Mouse (Mus musculus): ENCODE measurements around the gene Itpr2. TPM values are rescaled to one million over a fixed set of nuclear protein-coding genes. Genes with fewer than 3 reads are reported as not detected.

Itpr2 gene
- polyA plus RNA-seq, 1 experiment from 2014 or later: 7.5 TPM

DNA sequence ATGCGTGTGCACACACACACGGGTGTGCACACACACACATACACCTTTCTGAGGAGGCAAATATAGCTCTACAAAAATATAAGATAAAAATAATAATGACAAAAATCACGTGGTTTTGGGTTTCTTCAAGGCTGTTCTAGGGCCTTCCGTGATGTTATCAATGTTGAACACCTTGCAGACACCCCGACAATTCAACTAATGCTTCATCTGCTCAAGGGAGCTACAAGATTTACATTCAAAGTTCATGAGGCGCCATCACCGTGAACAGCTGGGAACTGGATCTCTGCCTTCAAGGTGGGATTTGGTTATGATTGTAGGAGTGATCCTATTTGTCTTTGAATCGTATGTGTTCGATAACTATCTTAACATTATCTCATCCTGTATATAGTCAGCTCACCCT is 166.8 kb downstream of the Itpr2 start:
- H3K4me2 ChIP-seq (ENCODE audit: low read depth, low read length): no peak overlapping the region
- no peak for ATAC-seq (ENCODE audit: low read depth)
- no peaks in the 10 kb centered on the region for H3K9me3 ChIP-seq (replicated peaks; ENCODE audit: control insufficient read depth, low read length)
- 60% methylated on average over 9 of the region's 9 CpGs for WGBS (ENCODE audit: insufficient replicate concordance)
- H3K4me1 ChIP-seq (ENCODE audit: control insufficient read depth, low read depth, low read length): no peaks in the 10 kb centered on the region
- H3K4me3 ChIP-seq (ENCODE audit: low read depth, low read length): no peak overlapping the region
- H3K9ac ChIP-seq (ENCODE audit: low read depth, low read length): no peak overlapping the region
- H3K36me3 ChIP-seq (ENCODE audit: control insufficient read depth, insufficient read depth): no peaks in the 10 kb centered on the region
- no peaks in the 10 kb centered on the region for H3K27me3 ChIP-seq (ENCODE audit: control insufficient read depth, insufficient read depth, low read depth, low read length)
- no peak overlapping the region for H3K27ac ChIP-seq (ENCODE audit: low read length)

DNA sequence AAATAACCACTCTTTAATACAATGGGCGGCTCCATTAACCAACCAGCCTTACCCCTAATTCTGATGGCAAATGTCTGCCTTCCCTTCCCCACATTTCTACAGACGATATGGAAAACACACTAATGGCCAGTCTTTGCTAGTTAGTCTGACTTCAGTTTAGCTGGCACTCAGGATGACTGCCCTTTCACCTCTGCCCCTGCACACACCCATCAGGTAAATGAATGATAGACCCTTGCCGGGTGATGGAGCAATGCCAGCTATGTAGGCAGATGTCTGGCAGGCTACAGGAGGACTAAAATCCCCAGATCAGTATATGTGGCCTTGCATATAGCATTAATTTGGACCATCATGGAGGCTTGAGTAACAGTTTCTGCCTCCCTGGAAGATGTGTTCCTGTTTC is 168.5 kb downstream of the Itpr2 start:
- Histone ChIP-seq H3K4me2 (ENCODE audit: low read depth, low read length) (no peak overlapping the region), H3K4me1 (ENCODE audit: control insufficient read depth, low read depth, low read length) (no peaks in the 10 kb centered on the region), H3K9me3 (replicated peaks; ENCODE audit: control insufficient read depth, low read length) (no peaks in the 10 kb centered on the region), H3K9ac (ENCODE audit: low read depth, low read length) (no peak overlapping the region), H3K36me3 (ENCODE audit: control insufficient read depth, insufficient read depth) (no peaks in the 10 kb centered on the region), H3K4me3 (ENCODE audit: low read depth, low read length) (no peak overlapping the region), H3K27ac (ENCODE audit: low read length) (no peak overlapping the region), H3K27me3 (ENCODE audit: control insufficient read depth, insufficient read depth, low read depth, low read length) (no peaks in the 10 kb centered on the region)
- peak; percentile 66 for ATAC-seq (ENCODE audit: low read depth)
- WGBS (ENCODE audit: insufficient replicate concordance): 59% methylated on average over 3 of the region's 3 CpGs

DNA sequence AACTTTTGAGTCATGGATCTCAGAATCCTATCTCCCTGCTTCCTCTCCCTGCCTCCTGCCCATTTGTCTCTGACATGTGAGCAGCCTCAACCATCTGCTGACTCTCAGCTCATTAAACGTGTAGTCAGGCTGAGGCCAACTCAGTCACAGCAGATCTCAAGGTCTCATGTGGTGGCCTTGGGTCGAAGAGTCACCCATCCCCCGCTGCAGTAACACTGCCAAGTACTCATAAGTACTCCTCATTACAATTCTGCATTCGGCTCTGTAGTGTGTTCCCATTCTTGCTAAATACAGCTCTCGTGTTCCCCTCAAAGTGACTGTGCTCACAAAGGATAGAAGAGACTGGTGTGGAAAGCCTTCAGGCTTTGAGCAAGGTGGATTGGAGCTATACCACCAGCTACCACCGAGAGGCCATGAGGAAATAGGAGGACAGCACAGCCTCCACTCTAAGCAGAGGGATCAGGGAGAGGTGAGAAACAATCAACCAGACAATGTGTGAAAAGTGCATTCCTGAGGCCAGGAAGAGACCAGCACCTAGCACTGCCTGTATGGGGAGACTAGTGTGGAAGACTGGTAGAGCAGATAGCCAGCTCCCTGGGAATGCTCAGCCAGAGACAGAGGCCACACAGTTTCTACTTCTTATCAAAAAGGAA is 170.9 kb downstream of the Itpr2 start:
- Histone ChIP-seq H3K27ac (ENCODE audit: low read length) (no peak overlapping the region), H3K9ac (ENCODE audit: low read depth, low read length) (no peak overlapping the region), H3K4me3 (ENCODE audit: low read depth, low read length) (no peak overlapping the region), H3K4me1 (ENCODE audit: control insufficient read depth, low read depth, low read length) (no peaks in the 10 kb centered on the region), H3K4me2 (ENCODE audit: low read depth, low read length) (no peak overlapping the region), H3K36me3 (ENCODE audit: control insufficient read depth, insufficient read depth) (peaks cover 3% of the 10 kb centered on the region), H3K27me3 (ENCODE audit: control insufficient read depth, insufficient read depth, low read depth, low read length) (no peaks in the 10 kb centered on the region), H3K9me3 (replicated peaks; ENCODE audit: control insufficient read depth, low read length) (no peaks in the 10 kb centered on the region)
- 49% methylated on average over 6 of the region's 6 CpGs for WGBS (ENCODE audit: insufficient replicate concordance)
- ATAC-seq (ENCODE audit: low read depth): no peak

DNA sequence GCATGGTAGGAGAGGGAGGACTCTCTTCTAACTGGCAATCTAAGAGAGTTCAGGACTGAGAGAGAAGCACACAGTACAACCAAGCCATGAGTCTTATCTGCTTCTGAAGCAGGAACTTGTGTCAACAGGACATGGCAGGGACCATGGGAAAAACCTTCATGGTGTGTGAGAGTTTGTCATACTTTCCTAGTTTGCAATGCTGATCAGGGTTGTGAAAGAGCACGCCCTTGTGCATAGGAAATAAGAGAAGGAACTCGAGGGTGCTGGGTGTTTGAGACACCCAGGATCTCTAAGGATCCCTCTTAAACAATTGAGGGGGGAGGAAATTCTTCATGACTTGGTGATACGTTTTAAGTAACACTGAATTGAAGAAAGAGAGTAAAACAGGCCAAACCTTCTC is 172.9 kb downstream of the Itpr2 start:
- Histone ChIP-seq H3K9ac (ENCODE audit: low read depth, low read length) (no peak overlapping the region), H3K27me3 (ENCODE audit: control insufficient read depth, insufficient read depth, low read depth, low read length) (no peaks in the 10 kb centered on the region), H3K4me2 (ENCODE audit: low read depth, low read length) (no peak overlapping the region), H3K4me3 (ENCODE audit: low read depth, low read length) (no peak overlapping the region), H3K9me3 (replicated peaks; ENCODE audit: control insufficient read depth, low read length) (no peaks in the 10 kb centered on the region), H3K36me3 (ENCODE audit: control insufficient read depth, insufficient read depth) (peaks cover 3% of the 10 kb centered on the region), H3K4me1 (ENCODE audit: control insufficient read depth, low read depth, low read length) (no peaks in the 10 kb centered on the region), H3K27ac (ENCODE audit: low read length) (no peak overlapping the region)
- 39% methylated on average over 3 of the region's 3 CpGs for WGBS (ENCODE audit: insufficient replicate concordance)
- ATAC-seq (ENCODE audit: low read depth): no peak

DNA sequence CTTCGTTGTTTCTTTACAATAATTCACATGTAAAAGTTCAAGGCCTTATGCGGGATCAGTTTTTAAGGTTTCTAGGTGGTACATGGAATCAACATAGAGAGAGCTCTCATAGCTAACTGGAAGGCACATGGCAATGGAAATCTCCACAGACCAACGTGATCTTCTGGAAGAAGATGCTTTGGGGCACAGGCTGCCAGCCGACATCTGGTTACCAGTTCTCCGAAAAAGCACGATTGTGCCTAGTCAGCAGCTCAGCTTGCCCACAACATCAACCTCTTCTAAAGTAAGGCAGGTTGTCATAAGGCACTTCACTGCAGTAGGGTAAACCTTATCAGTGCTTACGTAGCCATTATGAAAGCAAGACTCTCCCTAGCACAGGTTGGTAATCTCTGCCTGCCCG is 175.4 kb downstream of the Itpr2 start:
- no peaks in the 10 kb centered on the region for H3K27me3 ChIP-seq (ENCODE audit: control insufficient read depth, insufficient read depth, low read depth, low read length)
- peaks cover 3% of the 10 kb centered on the region for H3K36me3 ChIP-seq (ENCODE audit: control insufficient read depth, insufficient read depth)
- no peaks in the 10 kb centered on the region for H3K4me1 ChIP-seq (ENCODE audit: control insufficient read depth, low read depth, low read length)
- no peak overlapping the region for H3K9ac ChIP-seq (ENCODE audit: low read depth, low read length)
- no peak overlapping the region for H3K4me3 ChIP-seq (ENCODE audit: low read depth, low read length)
- no peak overlapping the region for H3K27ac ChIP-seq (ENCODE audit: low read length)
- WGBS (ENCODE audit: insufficient replicate concordance): 71% methylated on average over 8 of the region's 8 CpGs
- no peak overlapping the region for H3K4me2 ChIP-seq (ENCODE audit: low read depth, low read length)
- H3K9me3 ChIP-seq (replicated peaks; ENCODE audit: control insufficient read depth, low read length): no peaks in the 10 kb centered on the region
- no peak for ATAC-seq (ENCODE audit: low read depth)

DNA sequence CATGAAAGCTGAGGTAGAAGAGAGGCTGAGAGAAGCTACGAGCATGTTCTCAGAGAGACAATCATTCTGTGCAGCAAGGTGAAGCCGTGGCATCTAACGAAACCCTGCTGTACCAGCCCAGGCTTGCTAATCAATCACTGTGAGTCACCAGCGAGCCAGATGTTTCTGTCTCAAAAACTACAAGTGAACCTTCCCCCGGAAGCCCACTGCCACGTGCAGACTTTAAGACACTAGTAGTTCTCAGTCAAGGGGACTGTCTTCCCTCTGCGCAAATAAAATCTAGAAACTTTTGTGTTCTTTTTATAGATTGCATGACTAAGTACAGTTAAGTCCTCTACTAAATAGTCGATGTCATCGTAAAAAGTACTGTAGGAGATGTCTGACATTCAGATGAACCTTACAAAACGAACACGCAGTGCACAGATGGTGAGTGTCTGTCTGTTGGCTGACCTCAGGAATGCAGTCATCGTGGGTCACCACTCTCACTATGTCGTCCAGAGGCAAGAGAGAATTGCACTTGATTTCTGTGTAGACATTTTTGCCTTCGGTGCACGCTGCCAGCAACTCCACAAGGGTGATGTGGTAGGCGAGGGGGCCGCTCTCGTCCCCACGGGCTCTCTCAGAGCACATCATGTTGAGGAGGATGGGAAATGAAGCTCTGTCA is 177.3 kb downstream of the Itpr2 start:
- no peak overlapping the region for H3K4me2 ChIP-seq (ENCODE audit: low read depth, low read length)
- ATAC-seq (ENCODE audit: low read depth): no peak
- H3K9me3 ChIP-seq (replicated peaks; ENCODE audit: control insufficient read depth, low read length): no peaks in the 10 kb centered on the region
- 69% methylated on average over 19 of the region's 19 CpGs for WGBS (ENCODE audit: insufficient replicate concordance)
- no peaks in the 10 kb centered on the region for H3K4me1 ChIP-seq (ENCODE audit: control insufficient read depth, low read depth, low read length)
- H3K9ac ChIP-seq (ENCODE audit: low read depth, low read length): no peak overlapping the region
- no peak overlapping the region for H3K27ac ChIP-seq (ENCODE audit: low read length)
- H3K4me3 ChIP-seq (ENCODE audit: low read depth, low read length): no peak overlapping the region
- H3K27me3 ChIP-seq (ENCODE audit: control insufficient read depth, insufficient read depth, low read depth, low read length): no peaks in the 10 kb centered on the region
- peaks cover 3% of the 10 kb centered on the region for H3K36me3 ChIP-seq (ENCODE audit: control insufficient read depth, insufficient read depth)

DNA sequence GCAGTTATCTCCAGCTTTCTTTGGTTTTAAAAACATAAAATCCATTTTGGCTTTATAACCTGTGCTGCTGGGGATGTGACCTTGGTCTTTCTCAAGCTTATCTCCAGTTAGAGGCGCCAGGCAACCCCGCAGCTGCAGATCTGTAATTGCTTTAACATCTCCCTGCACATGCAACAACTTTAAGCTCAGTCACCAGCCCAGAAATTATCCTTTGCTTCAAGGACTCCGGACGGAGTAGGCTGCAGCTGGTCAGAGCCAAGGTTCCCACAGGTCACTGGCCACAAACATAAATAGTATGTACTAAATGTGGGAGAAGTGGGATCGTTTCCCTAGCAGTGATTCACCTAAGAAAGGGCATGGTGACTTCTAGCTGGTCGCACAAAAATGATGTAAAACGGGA is 179.5 kb downstream of the Itpr2 start:
- Histone ChIP-seq H3K9me3 (replicated peaks; ENCODE audit: control insufficient read depth, low read length) (no peaks in the 10 kb centered on the region), H3K4me2 (ENCODE audit: low read depth, low read length) (no peak overlapping the region), H3K9ac (ENCODE audit: low read depth, low read length) (no peak overlapping the region), H3K36me3 (ENCODE audit: control insufficient read depth, insufficient read depth) (peaks cover under 1% of the 10 kb centered on the region), H3K27ac (ENCODE audit: low read length) (no peak overlapping the region), H3K4me1 (ENCODE audit: control insufficient read depth, low read depth, low read length) (no peaks in the 10 kb centered on the region), H3K4me3 (ENCODE audit: low read depth, low read length) (no peak overlapping the region), H3K27me3 (ENCODE audit: control insufficient read depth, insufficient read depth, low read depth, low read length) (no peaks in the 10 kb centered on the region)
- WGBS (ENCODE audit: insufficient replicate concordance): 62% methylated on average over 7 of the region's 7 CpGs
- ATAC-seq (ENCODE audit: low read depth): no peak

DNA sequence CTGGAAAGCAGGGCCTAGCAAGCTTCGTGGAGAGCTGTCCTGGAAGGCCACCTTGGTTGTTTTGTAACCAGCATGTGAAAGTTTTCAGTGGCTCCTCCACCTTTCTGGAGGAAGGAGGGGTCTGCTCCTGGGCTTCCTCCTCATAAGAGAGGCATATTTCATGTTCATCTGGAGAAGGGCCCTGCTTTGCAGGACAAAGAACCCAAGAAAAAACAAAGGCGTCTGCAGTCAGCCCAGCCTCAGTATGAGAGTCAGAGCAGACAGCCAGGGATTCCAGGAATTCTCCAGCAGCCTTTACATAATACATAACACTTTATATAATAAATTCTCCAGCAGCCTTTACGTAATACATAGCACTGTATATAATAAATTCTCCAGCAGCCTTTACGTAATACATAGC is 180.1 kb downstream of the Itpr2 start:
- no peaks in the 10 kb centered on the region for H3K36me3 ChIP-seq (ENCODE audit: control insufficient read depth, insufficient read depth)
- no peak overlapping the region for H3K9ac ChIP-seq (ENCODE audit: low read depth, low read length)
- H3K27me3 ChIP-seq (ENCODE audit: control insufficient read depth, insufficient read depth, low read depth, low read length): no peaks in the 10 kb centered on the region
- no peaks in the 10 kb centered on the region for H3K4me1 ChIP-seq (ENCODE audit: control insufficient read depth, low read depth, low read length)
- ATAC-seq (ENCODE audit: low read depth): no peak
- no peaks in the 10 kb centered on the region for H3K9me3 ChIP-seq (replicated peaks; ENCODE audit: control insufficient read depth, low read length)
- no peak overlapping the region for H3K4me3 ChIP-seq (ENCODE audit: low read depth, low read length)
- no peak overlapping the region for H3K27ac ChIP-seq (ENCODE audit: low read length)
- 56% methylated on average over 4 of the region's 4 CpGs for WGBS (ENCODE audit: insufficient replicate concordance)
- no peak overlapping the region for H3K4me2 ChIP-seq (ENCODE audit: low read depth, low read length)

DNA sequence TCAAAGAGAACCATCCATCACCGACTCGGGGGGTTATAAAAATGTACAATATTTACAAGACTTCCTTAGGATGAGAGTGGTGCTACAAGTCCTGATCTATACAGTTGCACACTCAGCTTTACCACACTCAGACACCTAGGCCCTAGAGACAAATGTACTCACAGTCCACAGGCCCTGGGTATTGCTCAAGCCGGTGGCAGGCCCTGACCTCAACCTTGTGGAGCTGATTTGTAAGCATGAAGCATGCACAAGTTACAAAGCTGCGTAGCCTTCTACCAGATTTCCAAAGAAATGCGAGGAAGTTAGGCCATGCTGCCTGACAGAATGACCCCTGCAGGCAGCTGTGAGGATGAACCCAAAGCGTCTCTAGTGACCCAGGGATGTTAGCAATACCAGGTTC is 185.6 kb downstream of the Itpr2 start:
- no peaks in the 10 kb centered on the region for H3K4me1 ChIP-seq (ENCODE audit: control insufficient read depth, low read depth, low read length)
- H3K4me2 ChIP-seq (ENCODE audit: low read depth, low read length): no peak overlapping the region
- ATAC-seq (ENCODE audit: low read depth): peak; percentile 47; the same call in 1 of the 2 replicates
- WGBS (ENCODE audit: insufficient replicate concordance): 63% methylated on average over 6 of the region's 6 CpGs
- no peak overlapping the region for H3K9ac ChIP-seq (ENCODE audit: low read depth, low read length)
- no peaks in the 10 kb centered on the region; the same call in 1 of the 2 replicates for H3K36me3 ChIP-seq (ENCODE audit: control insufficient read depth, insufficient read depth)
- no peak overlapping the region for H3K4me3 ChIP-seq (ENCODE audit: low read depth, low read length)
- no peak overlapping the region for H3K27ac ChIP-seq (ENCODE audit: low read length)
- H3K27me3 ChIP-seq (ENCODE audit: control insufficient read depth, insufficient read depth, low read depth, low read length): no peaks in the 10 kb centered on the region
- H3K9me3 ChIP-seq (replicated peaks; ENCODE audit: control insufficient read depth, low read length): no peaks in the 10 kb centered on the region
